Mouse (Mus musculus) kidney, postnatal 4 days (tissue): ENCODE data around the gene Fam160b1.

Experiments used
- DNase-seq, 2 experiments: peaks; one replicate each; pipeline ENCODE4 v3.0.0; 2021; ENCODE audit warnings: mixed read lengths in 2 of 2

The Fam160b1 gene

DNA sequence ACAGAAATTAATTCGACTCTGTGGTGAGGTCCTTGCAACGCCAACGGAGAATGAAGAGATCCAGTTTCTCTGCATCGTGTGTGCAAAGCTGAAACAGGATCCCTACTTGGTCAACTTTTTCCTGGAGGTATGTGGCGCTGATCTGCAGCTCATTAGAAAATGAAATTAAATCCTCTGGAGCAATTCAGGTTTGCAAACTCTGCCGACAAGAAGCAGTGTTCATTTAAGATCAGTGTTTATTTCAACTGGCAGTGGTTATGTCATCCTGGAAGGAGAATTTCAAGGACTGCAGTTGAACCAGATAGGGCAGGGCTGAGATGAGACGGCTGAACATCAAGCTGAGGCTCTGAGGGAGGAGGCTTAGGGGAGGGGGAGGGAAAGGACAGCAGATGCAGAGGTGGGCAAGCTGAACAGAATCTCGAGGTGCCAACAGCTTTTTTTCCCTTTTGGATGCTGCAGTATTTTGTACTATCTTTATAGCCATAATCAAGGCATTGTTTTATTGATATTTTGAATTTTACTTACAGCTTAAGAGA is 12.9 kb downstream of the Fam160b1 start:
- no peak for DNase-seq

DNA sequence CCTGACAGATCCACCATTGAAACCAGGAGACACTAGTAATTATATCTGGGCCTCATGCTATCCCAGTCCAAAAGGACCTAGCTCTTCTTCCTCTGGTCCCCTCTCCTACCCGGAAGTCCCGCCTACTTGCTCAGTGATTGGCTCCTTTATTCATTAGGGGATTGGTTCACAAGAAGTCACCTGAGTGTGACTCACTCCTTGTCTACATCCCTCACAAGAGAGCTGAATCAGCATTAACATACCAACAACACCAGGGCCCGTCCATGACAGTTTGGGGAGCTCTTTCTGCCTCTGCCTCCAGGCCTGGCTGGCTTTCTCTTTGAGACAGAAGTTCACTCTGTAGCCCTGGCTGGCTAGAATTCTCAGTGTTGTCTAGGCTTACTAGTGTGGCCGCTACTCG is 14.7 kb downstream of the Fam160b1 start:
- DNase-seq, result no peak

DNA sequence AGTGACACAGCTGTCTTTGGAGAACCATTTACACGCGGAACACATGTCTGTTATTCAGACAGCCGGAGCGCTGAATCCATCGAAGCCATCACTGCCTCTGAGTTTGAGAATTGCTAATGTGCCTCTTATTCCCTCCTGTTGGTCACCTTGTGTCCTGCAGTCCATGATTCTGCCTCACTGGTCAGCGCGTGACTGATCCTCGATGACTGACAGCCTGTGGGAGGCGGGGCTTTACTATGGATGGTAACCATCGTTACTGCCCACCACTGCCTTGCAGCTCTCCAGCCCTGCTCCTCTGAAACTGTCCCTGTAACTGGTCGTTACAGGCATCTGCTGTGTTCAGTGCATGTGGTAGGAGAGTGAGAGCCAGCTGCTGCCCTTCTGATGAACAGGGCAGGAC is 15.3 kb downstream of the Fam160b1 start:
- DNase-seq, result no peak

DNA sequence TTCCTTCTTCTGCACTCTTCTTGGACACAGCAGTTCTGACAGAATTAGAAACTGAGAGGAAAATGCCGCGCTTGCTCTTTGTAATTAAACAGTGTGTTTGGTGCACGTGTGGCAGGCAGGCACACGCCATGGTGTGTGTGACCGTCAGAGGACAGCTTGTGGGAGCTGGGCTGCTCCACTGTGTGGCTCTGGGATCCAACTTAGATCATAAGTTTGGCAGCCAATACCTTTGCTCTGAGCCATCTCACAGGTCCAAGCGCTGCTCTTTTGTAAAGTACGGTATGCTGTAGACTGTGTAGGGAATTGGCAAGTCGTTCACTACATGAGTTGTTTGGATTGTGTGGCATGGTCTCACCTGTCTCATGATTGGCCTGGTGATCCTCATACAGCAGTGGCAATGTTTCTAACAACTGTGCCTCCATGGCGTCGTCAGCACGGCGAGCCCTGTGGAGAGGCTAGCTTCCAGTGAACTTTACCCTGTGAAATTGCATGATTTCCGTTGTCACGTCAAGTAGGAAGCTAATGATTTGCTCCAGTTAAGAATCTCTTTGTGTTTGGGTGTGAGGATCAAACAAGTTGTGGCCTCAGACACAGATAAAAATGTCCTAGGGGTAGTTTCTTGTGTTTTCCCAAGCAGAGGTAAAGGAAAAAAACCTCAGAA is 16.7 kb downstream of the Fam160b1 start:
- no peak for DNase-seq

DNA sequence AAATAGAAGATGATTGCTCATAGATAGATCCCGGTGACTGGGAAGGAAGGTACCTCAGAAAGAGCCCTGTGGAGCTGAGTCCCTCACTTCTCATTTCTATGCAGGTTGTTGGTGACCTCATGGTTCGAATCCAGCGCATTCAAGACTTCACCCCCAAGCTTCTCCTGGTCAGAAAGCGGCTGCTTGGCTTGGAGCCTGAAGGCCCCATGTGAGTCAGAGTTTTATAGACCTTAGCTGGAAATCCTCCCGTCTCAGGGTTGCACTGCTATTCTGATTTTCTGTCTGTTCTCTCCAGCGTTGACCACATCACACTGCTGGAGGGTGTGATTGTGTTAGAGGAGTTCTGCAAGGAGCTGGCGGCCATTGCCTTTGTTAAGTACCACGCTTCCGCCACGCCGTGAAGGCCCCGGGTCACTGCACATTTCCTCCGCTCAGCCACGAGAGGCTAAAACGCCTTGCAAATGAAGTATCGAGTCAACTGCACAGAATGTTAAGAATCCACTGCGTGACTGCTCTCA is 25.8 kb downstream of the Fam160b1 start:
- no peak for DNase-seq

DNA sequence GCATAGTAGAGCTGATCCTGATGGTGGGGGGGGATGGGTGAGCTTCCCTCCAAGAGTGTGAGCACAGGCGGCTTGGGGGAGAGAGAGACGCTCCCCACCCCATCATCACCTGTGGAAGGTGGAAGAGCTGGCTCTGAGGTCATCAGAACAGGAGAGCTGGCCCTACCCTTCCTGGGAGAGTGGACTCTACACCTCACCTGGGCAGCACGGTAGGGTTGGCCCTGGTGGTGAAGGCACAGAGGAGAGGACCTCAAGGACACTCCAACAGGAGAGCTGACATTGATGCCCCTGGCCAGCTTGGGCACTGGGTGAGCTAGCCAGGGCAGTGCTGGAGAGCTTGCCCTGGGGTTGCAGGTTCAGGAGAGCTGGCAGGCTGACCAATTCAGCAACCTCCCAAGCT is 31.1 kb downstream of the Fam160b1 start:
- no peak for DNase-seq

DNA sequence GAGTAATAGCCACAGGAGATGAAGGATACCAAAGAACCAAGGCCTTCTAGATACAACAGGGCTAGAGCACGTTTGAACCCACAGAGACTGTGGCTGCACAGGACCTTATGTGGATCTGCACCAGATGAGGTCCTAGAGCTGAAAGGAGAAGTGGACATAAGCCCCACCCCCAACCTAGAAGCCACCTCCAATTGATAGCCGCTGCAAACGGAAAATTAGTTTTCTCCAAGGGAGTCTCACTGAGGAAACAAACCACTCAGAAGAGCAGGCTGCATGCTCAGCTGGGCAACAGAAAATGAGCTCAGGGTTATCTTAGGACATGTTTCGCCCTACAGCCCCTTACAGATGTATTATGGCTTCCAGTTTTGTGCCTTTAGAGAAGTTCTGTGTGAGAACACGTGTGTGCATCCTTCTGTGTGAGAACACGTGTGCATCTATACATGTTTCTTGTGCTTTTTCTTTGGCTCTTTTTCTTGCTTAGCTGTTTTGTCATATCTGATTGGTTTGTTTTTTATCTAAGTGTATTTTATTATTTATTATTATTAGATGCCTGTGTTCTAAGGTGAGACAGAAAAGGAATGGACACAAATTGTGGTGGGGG is 33.0 kb downstream of the Fam160b1 start:
- DNase-seq, result no peak

DNA sequence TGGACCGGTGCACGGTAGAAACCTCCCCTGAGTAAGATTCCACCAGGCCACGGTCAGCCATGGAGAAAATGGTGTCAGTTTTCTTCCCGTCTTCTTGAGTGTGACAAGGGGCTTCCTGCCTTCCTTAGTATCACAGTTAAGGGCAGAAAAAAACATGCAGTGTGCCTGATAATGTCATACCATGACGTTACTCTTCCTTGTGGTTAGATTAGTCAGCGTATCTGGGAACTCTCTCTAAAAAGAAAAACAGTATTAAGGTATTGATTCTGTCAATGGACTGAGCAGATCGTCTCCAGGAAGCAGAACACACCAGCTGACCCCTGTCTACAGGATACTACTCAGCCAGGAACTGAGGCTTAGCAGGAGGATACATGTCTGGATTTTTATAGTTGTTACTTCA is 36.1 kb downstream of the Fam160b1 start:
- DNase-seq, result no peak

DNA sequence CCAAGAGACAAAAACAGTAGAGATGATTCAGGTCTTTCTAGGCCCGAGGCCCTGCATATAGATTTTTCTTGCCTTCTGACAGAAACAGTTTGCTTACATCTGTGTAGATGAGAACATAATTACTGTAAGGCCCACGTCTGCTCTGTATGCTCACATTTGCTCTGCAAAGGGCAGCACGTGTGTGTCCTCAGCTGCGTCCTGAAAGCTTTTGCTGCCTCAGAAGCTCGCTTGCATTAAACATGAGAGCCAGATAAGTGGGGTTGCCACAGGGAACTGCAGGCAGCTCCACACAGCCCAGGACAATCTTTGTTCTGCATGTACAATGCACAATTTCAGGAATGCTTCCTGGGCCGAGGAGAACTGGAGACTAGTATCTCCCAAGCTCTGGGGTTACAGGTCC is 41.9 kb downstream of the Fam160b1 start:
- no peak for DNase-seq

DNA sequence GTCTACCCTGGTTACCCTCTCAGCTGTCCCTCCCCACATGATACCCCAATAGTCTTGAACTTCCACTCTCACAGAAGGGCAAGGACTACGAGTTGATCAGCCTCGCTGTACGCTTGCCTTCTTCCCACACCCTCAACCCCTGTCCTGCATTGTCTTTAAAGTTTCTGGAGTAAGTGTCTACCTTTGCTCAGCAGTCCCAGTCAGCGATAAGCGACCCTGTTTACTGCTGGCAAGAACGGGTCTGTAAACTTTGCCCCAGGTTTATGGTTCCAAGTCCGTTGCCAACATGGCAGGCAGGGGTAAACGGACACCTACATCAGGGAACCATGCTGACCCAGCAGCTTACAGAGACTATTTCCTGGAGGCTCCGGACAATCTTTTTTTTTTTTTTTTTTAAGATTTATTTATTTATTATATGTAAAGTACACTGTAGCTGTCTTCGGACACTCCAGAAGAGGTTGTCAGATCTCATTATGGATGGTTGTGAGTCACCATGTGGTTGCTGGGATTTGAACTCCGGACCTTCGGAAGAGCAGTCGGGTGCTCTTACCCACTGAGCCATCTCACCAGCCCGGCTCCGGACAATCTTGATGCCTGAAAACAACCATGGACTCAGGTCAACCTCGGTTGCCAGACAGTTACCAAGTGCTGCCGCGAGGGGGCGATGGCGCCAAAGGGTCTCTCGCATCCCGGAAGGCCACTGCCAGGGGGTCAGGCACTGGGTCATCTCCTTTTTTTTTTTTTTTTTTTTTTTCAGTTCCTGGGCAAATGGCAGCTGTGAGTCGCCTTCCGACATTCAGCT is 43.4 kb downstream of the Fam160b1 start:
- peak; percentile 93 to 94 for DNase-seq

DNA sequence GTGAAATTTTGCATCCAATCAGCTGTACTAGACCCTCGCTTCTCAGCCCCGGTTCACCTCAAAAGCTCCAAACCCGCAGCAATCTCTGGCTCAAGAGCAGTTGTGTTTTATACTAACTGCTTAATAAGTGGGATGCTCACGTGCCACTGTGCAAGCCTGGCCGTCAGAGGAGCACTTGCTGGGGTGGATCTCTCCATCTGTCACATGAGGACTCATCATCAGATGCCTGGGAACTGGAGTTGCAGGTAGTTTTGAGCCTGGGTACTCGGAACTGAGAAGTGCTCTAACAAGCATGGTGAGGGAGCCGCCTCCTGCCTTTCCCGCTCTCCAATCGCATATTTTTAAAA is 44.0 kb downstream of the Fam160b1 start:
- DNase-seq, result no peak

DNA sequence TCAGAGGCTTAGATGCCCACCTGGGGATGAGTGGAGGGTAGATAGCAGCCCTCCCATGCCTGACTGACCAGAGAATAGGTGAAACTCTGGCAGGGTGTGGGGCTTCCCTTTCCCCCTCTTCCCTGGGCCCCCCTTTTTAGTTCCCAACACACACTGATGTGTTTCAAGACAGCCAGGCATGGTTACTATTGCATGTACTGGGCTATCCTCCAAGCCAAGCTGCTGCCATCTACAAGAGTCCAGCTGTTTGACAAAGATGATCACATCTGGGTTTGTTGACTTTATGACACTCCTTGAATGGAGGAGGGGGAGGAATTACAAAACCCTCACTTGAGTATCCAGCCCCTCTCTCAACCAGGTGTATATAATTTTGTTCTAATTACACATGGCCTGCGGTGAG is 47.5 kb downstream of the Fam160b1 start:
- DNase-seq, result no peak

DNA sequence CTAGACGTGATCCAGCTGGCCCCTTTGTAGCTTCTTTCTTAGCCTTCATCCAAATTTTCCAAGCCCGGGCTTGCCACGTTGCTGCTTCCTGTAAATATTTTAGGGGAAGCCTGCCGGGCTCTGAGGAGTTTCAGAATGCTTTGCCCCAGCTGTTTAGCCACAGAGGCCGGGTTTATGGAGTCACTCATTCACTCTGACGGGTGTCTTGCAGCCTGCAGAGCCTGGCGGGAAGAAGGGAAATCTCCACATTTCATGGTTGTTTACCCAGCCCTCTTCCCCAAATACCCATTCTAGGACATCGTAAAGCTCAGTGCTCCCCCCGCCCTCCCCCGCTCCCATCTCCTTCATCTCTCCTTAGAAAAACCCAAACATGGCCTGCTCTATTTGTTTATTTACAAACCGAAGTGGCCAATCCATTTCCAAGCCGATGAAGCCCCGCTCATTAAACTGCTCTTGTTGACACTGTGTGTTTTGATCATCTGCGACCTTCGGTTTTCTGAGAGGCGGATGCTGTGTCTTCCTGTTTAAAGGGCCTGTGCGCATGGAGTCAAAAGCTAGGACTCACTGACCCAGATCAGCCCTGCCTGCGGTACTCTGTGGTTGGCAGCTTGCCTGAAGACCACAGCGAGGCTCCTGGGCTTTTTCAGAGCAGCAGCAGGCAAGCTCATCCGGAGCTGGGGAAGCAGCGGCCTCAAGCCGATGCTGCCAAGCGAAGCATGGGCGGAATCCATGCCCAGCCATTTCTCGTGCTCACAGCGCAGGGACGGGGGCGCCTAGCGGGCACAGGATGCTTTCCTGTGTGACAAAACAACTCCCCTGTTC is 51.1 kb downstream of the Fam160b1 start:
- peak; percentile 91 to 94 for DNase-seq

DNA sequence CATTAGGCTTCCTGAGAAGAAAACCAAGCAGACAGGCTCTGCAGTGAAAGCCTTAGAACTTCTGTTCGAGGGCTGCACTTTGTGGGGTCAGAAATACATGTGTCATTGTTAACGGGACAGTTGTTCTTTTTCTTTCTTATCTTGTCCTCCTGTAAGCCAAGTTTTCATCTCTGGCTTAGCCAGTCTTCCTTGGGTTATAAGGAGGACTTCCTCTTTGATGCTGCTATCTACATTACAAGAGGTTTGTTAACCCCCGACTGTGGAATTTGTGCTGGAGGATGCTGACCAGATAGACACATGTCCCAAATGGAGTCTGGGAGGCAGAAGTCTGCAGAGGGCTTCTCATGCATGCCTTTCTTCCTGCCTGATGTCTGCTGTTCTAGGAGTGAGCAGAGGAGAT is 52.7 kb downstream of the Fam160b1 start:
- DNase-seq, result no peak

DNA sequence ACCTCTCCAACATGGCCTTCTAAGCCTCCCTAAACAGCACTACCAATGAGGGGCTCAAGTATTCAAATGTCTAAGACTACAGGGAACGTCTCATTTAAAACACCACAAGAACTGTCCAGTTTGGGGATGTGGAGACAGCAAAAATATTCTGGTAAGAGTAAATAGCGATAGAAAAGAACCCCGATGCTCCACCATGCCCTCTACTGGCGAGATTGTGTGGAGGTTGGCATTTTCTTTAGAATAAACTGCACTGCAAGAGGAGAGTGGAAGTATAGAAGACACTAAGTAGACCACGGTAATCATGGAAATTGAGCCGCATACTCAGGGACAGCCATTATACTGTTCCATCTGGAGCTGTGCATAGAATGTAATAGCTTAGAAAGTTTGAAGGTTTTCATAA is 53.4 kb downstream of the Fam160b1 start:
- DNase-seq, result no peak

DNA sequence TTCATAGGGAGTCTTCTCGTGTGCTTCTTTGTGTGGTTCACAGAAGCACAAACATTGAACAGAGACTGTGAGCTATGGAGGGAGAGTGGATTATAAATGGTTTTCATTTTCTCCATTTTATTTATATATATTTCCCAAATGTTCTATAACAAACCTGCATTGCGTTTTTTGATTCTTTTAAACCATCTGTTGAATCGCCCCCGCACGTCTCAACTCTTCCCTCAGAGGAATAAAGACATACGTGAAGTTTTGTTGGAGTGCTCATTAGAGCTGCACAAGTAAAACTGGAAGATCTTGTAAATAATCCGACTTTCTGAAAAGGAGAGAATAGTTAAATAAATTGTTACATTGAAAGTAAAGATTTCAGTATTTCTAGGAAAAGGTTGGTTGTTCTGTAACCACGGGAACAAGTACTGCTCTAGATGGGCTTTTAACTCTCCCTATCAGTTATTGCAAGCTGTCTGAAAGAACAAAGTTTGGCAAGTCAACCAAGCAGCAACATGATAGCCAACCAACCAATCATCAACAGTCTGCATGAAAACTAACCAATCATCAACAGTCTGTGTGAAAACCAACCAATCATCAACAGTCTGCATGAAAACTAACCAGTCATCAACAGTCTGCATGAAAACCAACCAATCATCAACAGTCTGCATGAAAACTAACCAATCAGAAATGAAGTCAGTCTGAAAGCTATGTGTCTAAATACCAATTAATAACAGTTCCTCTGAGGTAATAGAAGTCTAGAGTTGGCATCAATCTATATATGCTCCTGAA is 54.7 kb downstream of the Fam160b1 start:
- no peak for DNase-seq

DNA sequence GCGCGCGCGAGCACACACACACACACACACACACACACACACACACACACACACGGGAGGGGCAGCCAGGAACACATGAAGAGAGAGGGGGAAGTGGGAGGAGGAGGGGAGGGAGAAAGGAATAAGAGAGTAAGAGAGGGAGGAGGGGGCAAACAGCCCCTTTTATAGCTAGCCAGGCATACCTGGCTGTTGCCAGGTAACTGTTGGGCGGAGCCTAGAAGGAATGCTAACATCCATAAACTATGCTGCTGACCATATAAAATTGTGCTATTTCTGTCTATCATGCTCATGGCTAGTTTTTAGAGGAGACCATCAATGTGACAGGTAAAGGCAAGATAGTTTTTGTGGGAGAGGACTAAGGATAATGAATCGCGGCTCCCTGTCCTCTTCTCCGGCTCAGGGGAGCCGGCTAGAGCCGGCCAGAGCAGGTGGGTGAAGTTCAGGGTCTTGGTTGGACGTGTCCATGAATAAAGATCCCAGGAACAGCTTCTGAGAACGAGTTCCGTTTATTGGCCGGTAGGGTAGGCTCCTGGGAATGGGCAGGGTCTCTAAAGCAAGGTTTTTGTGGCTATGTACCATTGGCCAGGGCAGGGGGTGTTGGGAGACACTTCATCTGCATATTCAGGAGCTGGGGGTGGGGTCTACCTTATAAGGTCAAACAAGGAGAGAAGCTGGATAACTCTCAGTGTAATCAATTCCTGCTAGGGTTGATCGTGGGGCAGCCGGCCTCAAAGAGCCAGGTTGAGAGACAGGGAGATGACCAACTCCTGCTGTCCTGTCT is 57.5 kb downstream of the Fam160b1 start:
- peak; percentile 18 to 45 for DNase-seq

DNA sequence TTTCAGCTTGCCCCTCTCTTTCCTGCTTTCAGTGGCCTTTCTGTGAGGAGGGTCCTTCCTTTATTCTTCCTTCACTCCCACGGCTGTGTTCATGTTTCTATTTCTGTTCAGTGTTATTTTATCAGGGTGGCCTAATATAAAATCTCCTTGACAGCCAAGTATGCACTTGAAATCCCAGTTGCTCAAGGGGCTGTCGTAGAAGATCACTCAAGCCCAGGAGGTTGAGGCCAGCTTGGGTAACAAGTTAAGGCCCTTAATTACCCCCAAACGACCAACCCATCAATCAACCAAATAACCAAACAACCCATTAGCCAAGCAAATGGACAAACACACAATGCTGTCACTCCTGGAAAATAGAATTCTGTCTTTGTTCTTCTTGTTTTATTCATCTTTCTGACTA is 62.9 kb downstream of the Fam160b1 start:
- DNase-seq, result no peak

DNA sequence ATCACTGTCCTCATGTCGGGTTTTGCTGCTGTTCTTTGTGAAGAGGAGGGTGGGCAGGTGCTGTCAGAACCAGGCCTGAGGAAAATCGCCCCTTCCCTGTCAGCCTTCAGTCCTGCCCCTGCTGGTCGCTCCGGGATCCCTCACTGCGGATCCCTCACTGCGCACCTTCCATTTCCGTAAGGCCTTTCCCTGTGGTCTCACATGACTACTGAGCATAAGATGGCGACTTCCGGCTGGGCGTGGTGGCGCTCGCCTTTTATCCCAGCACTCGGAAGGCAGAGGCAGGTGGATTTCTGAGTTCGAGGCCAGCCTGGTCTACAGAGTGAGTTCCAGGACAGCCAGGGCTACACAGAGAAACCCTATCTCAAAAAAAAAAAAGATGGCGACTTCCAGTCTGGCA is 64.8 kb downstream of the Fam160b1 start:
- no peak for DNase-seq

DNA sequence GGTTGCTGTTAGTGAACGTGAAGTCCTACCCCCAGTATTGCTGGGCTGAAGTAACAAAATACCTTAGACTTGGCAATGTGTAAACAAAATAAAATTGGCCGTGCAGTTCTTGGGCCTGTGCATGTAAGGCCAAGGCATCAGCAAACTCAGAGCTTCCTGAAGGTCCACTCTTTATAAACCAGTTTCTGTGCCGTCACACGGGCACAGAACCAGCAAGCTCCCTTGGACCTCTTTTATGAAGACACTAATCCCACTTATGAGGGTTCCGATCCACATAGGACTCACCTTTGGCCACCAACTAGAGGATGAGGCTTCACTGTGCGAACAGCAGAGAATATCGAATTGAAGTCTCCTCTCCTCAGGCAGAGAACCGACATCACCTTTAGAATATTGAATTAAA is 66.4 kb downstream of the Fam160b1 start:
- DNase-seq, result no peak

DNA sequence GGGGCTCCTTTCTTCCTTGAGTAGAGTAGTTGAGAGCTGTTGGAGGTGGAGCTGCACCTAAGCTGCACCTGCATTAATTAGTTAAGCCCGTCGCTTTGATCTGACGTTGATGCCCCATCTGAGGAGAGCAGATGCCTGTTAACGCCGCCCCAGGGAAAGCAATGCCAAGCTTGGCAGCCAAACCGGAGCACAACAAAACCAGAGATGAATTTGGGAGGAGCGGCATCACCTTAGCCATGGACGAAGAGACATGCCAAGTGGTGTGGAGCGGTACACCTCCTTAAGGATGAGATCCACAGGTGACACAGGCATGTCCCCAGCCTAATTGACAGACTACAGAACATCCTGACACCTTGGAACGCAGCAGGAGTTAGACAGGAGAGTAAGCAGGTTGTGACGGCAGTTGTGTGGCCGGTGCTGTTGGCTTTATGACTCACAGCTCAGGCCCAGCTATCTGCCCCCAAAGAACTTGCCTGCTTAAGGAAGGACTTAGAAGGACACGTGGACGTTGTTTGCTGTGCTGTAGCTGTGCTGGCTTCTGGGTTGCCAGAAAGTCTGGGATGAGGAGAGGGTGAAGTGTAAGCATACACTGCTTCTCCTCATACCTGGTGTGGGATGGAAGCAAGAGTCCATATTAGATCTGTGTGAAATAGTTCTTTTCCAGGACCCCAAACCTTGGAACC is 67.4 kb downstream of the Fam160b1 start:
- no peak for DNase-seq
